Mouse (Mus musculus) CH12.LX (cell line): ENCODE results near the gene Serpinh1. TPM values are rescaled to one million over a fixed set of nuclear protein-coding genes. Genes with fewer than 3 reads are reported as not detected.

Source experiments
- DNase-seq: peaks from one replicate; pipeline ENCODE4 v3.0.0-alpha.2; 2013; ENCODE audit errors: extremely low read depth
- H3K27ac ChIP-seq: 2 replicates; pipeline ENCODE4 v1.5.1; 2012; ENCODE audit warnings: low read depth, mild to moderate bottlenecking, control low read depth, moderate library complexity; ENCODE audit not compliant: insufficient read depth
- H3K27me3 ChIP-seq: replicated peaks from 2 replicates; pipeline ENCODE3; 2012; ENCODE audit warnings: inconsistent platforms
- H3K36me3 ChIP-seq, 2 experiments: replicated peaks in 1 of 2; 2 replicates each; pipeline versions ENCODE3 to v1.6.1; 2012; ENCODE audit warnings: inconsistent platforms in 1 of 2, low read length in 1 of 2, mild to moderate bottlenecking in 1 of 2, mixed read lengths in 1 of 2, moderate library complexity in 1 of 2; ENCODE audit not compliant: control insufficient read depth in 1 of 2, insufficient read depth in 1 of 2
- H3K4me1 ChIP-seq, 2 experiments: 2 replicates each; pipeline ENCODE4 v1.6.1; 2012; ENCODE audit warnings: inconsistent platforms in 1 of 2, moderate library complexity in 1 of 2; ENCODE audit not compliant: insufficient read depth in 2 of 2, control insufficient read depth in 1 of 2
- H3K4me2 ChIP-seq: 2 replicates; pipeline ENCODE4 v1.6.1; 2012; ENCODE audit warnings: low read depth, mild to moderate bottlenecking, control low read depth; ENCODE audit not compliant: poor library complexity, insufficient read depth, severe bottlenecking
- H3K4me3 ChIP-seq, 3 experiments: fragments of 150-350 bp in 1 of 3; sonication (generic) in 1 of 3; replicated peaks in 1 of 3; 2 replicates each; pipeline versions ENCODE3 to v1.5.1; 2011 to 2012; ENCODE audit warnings: low read depth in 2 of 3, low read length in 2 of 3, mild to moderate bottlenecking in 2 of 3, moderate library complexity in 2 of 3, control low read depth in 1 of 3, improper control_type of control experiment in 1 of 3, inconsistent platforms in 1 of 3, mixed read lengths in 1 of 3; ENCODE audit not compliant: poor library complexity in 1 of 3
- H3K79me2 ChIP-seq: replicated peaks from 2 replicates; pipeline ENCODE4 v1.6.1; 2012; ENCODE audit warnings: mild to moderate bottlenecking, moderate library complexity; ENCODE audit not compliant: control insufficient read depth, poor library complexity, insufficient read depth, severe bottlenecking; ENCODE audit errors: extremely low read depth
- H3K9ac ChIP-seq: 2 replicates; pipeline ENCODE4 v1.6.1; 2012; ENCODE audit warnings: low read depth, mild to moderate bottlenecking, control low read depth, moderate library complexity; ENCODE audit not compliant: insufficient read depth
- H3K9me3 ChIP-seq: replicated peaks from 2 replicates; pipeline ENCODE3; 2012; ENCODE audit warnings: low read length, inconsistent platforms, mixed read lengths
- BHLHE40 ChIP-seq: IDR thresholded peaks from 2 replicates; pipeline ENCODE4 v1.6.1; 2011; ENCODE audit warnings: mild to moderate bottlenecking, low read depth, low read length, improper control_type of control experiment
- CHD1 ChIP-seq: IDR thresholded peaks from 2 replicates; pipeline ENCODE4 v1.6.1; 2012; ENCODE audit warnings: low read depth, low read length, improper control_type of control experiment, inconsistent platforms
- CHD2 ChIP-seq: IDR thresholded peaks from 2 replicates; pipeline ENCODE4 v1.6.1; 2011; ENCODE audit warnings: low read length, improper control_type of control experiment
- CTCF ChIP-seq, 2 experiments: IDR thresholded peaks in 1 of 2; conservative IDR thresholded peaks in 1 of 2; 2 replicates each; pipeline ENCODE4 v1.5.1; 2011 to 2012; ENCODE audit warnings: low read depth in 2 of 2, low read length in 2 of 2, improper control_type of control experiment in 1 of 2, inconsistent platforms in 1 of 2, mild to moderate bottlenecking in 1 of 2, moderate library complexity in 1 of 2
- EP300 ChIP-seq: IDR thresholded peaks from 2 replicates; pipeline ENCODE4 v1.6.1; 2011; ENCODE audit warnings: low read length, improper control_type of control experiment
- GABPA ChIP-seq: IDR thresholded peaks from 2 replicates; pipeline ENCODE4 v1.6.1; 2012; ENCODE audit warnings: low read depth, low read length, improper control_type of control experiment, inconsistent platforms; ENCODE audit not compliant: insufficient replicate concordance
- HCFC1 ChIP-seq: IDR thresholded peaks from 2 replicates; pipeline ENCODE4 v1.6.1; 2012; ENCODE audit warnings: low read depth, mild to moderate bottlenecking, inconsistent platforms, low read length, improper control_type of control experiment
- KAT2A ChIP-seq: IDR thresholded peaks from 2 replicates; pipeline ENCODE4 v1.6.1; 2012; ENCODE audit warnings: low read length, improper control_type of control experiment, inconsistent platforms; ENCODE audit not compliant: insufficient replicate concordance
- MYC ChIP-seq: IDR thresholded peaks from 2 replicates; pipeline ENCODE4 v1.6.1; 2011; ENCODE audit warnings: low read depth, mild to moderate bottlenecking, improper control_type of control experiment, low read length
- PAX5 ChIP-seq: IDR thresholded peaks from 2 replicates; pipeline ENCODE4 v1.6.1; 2012; ENCODE audit warnings: low read length, inconsistent platforms, mixed read lengths
- POLR2A ChIP-seq: IDR thresholded peaks from 2 replicates; pipeline ENCODE4 v1.6.1; 2011; ENCODE audit warnings: low read depth, mild to moderate bottlenecking, improper control_type of control experiment, low read length
- POLR2AphosphoS2 ChIP-seq: IDR thresholded peaks from 2 replicates; pipeline ENCODE4 v1.6.1; 2011; ENCODE audit warnings: low read depth, low read length, improper control_type of control experiment
- RCOR1 ChIP-seq: conservative IDR thresholded peaks from 2 replicates; pipeline ENCODE4 v1.6.1; 2012; ENCODE audit warnings: low read depth, mild to moderate bottlenecking, inconsistent platforms, low read length, improper control_type of control experiment
- SIN3A ChIP-seq: IDR thresholded peaks from 2 replicates; pipeline ENCODE4 v1.6.1; 2012; ENCODE audit warnings: low read length, improper control_type of control experiment, inconsistent platforms
- TCF12 ChIP-seq: IDR thresholded peaks from 2 replicates; pipeline ENCODE4 v1.6.1; 2014; ENCODE audit warnings: low read depth, mild to moderate bottlenecking, inconsistent platforms, low read length, improper control_type of control experiment
- UBTF ChIP-seq: IDR thresholded peaks from 2 replicates; pipeline ENCODE4 v1.6.1; 2012; ENCODE audit warnings: low read depth, mild to moderate bottlenecking, inconsistent platforms, low read length, improper control_type of control experiment, moderate library complexity
- ZC3H11A ChIP-seq: IDR thresholded peaks from 2 replicates; pipeline ENCODE4 v1.6.1; 2012; ENCODE audit warnings: low read depth, mild to moderate bottlenecking, inconsistent platforms, low read length, improper control_type of control experiment
- dilution Hi-C: fragments of 300-500 bp; cut with MboI; formaldehyde crosslinking; loops from 2 replicates; pipeline ENCODE4 v1.14.3; 2020; ENCODE audit warnings: low sequenced_read_pairs; ENCODE audit not compliant: extremely low pct_unique_long_range_greater_than_20kb, extremely low pct_ligation_motif_present
- in situ Hi-C: fragments of 300-500 bp; cut with MboI; formaldehyde crosslinking; loops from 3 replicates; pipeline ENCODE4 v1.14.3; 2019; ENCODE audit warnings: low sequenced_read_pairs, low pct_ligation_motif_present, low pct_unique_long_range_greater_than_20kb, mixed read lengths
- polyA plus RNA-seq: library from polyadenylated mRNA; unstranded; fragments of >175 nt; gene quantifications from 2 replicates; pipeline ENCODE4 v1.2.1, GENCODE M21; 2012; ENCODE audit warnings: low read depth; ENCODE audit not compliant: insufficient read length
- total RNA-seq, 2 experiments: library from RNA; depleted of rRNA; stranded (reverse); fragments of 300-350 nt in 1 of 2; fragments of >200 nt in 1 of 2; gene quantifications; 2 replicates each; pipeline ENCODE4 v1.2.3; 2012 to 2014

Serpinh1 gene
- total and polyA plus RNA-seq, 3 experiments, result not detected

GRCm38 (mm10) chr7:99396994-99397659 lies 44.1 kb upstream of the Serpinh1 start:
- H3K27me3 ChIP-seq, result no peaks in the 10 kb centered on the region
- in situ Hi-C loops (no loop called here), dilution Hi-C loops (no loop called here)
- H3K9me3 ChIP-seq, result no peaks in the 10 kb centered on the region
- H3K4me1 ChIP-seq, result peaks cover 12 to 50% of the 10 kb centered on the region in 2 experiments
- H3K79me2 ChIP-seq, result no peaks in the 10 kb centered on the region
- TF ChIP-seq POLR2AphosphoS2, result no peak
- no peak for TF ChIP-seq EP300
- no peak for TF ChIP-seq CHD2
- no peak for TF ChIP-seq ZC3H11A
- no peak for TF ChIP-seq RCOR1
- TF ChIP-seq MYC, result no peak
- no peak for TF ChIP-seq GABPA
- TF ChIP-seq POLR2A, result no peak
- TF ChIP-seq TCF12, result no peak
- TF ChIP-seq CTCF (conservative IDR thresholded peaks at IDR 0.05 in 1 of 2, IDR thresholded peaks at IDR 0.05 in 1 of 2; ENCODE audit: low read depth in 2 of 2, low read length in 2 of 2), result no peak
- TF ChIP-seq SIN3A, result no peak
- TF ChIP-seq UBTF, result no peak
- TF ChIP-seq CHD1, result no peak
- no peak for TF ChIP-seq KAT2A
- no peak overlapping the region for H3K9ac ChIP-seq
- no peak for DNase-seq
- H3K4me2 ChIP-seq, result no peak overlapping the region
- H3K36me3 ChIP-seq, result peaks cover 1 to 46% of the 10 kb centered on the region in 2 experiments
- no peak overlapping the region for H3K4me3 ChIP-seq
- H3K27ac ChIP-seq, result no peak overlapping the region

GRCm38 (mm10) chr7:99395908-99396616 lies 43.0 kb upstream of the Serpinh1 start:
- Histone ChIP-seq H3K4me1 (peaks cover 3 to 40% of the 10 kb centered on the region in 2 experiments), H3K36me3 (peaks cover 2 to 56% of the 10 kb centered on the region in 2 experiments), H3K27ac (no peak overlapping the region), H3K79me2 (no peaks in the 10 kb centered on the region), H3K4me2 (no peak overlapping the region), H3K9ac (no peak overlapping the region), H3K4me3 (no peak overlapping the region), H3K27me3 (no peaks in the 10 kb centered on the region), H3K9me3 (no peaks in the 10 kb centered on the region)
- TF ChIP-seq ZC3H11A, result no peak
- TF ChIP-seq HCFC1, result no peak
- TF ChIP-seq SIN3A, result no peak
- no peak for TF ChIP-seq PAX5
- TF ChIP-seq BHLHE40, result no peak
- in situ Hi-C loops (no loop called here), dilution Hi-C loops (no loop called here)
- no peak for DNase-seq
